Mouse (Mus musculus): ENCODE results near the gene Chd2. TPM values are rescaled to one million over a fixed set of nuclear protein-coding genes. Genes with fewer than 3 reads are reported as not detected.
A peak's percentile ranks its signal among the peaks of the same experiment; 100 is the strongest.
"Not testable (repeated sequence)": the region's sequence is repeated elsewhere in the genome, so short reads cannot be mapped to it uniquely, and the experiment has no call there.

The Chd2 gene
- total RNA-seq, 2 experiments from 2014 or later = 29.8 to 39.6 TPM

GRCm38 (mm10) chr7:73540202-73541078 lies 1.2 kb downstream of the Chd2 start:
- no peak for DNase-seq (ENCODE audit: low spot score)

- no peak for DNase-seq (ENCODE audit: low spot score)
Observed at GRCm38 (mm10) chr7:73539116-73539682, 2.4 kb downstream of the Chd2 start.

- DNase-seq (ENCODE audit: low spot score) = no peak
Observed at GRCm38 (mm10) chr7:73538424-73539079, 3.1 kb downstream of the Chd2 start.

- DNase-seq (ENCODE audit: low spot score) = peak; percentile 100
Observed at GRCm38 (mm10) chr7:73537634-73538423, 3.8 kb downstream of the Chd2 start.

GRCm38 (mm10) chr7:73537228-73537627 lies 4.4 kb downstream of the Chd2 start:
- DNase-seq (ENCODE audit: low spot score) = no peak

- no peak for DNase-seq (ENCODE audit: low spot score)
Observed at GRCm38 (mm10) chr7:73536579-73536978, 5.1 kb downstream of the Chd2 start.

GRCm38 (mm10) chr7:73535861-73536200 lies 5.8 kb downstream of the Chd2 start:
- no peak for DNase-seq (ENCODE audit: low spot score)

GRCm38 (mm10) chr7:73534937-73535860 lies 6.4 kb downstream of the Chd2 start:
- DNase-seq (ENCODE audit: low spot score) = no peak

- peak; percentile 51 for DNase-seq (ENCODE audit: low spot score)
Observed at GRCm38 (mm10) chr7:73533457-73533856, 8.2 kb downstream of the Chd2 start.

- DNase-seq (ENCODE audit: low spot score) = no peak
Observed at GRCm38 (mm10) chr7:73532916-73533315, 8.7 kb downstream of the Chd2 start.

GRCm38 (mm10) chr7:73532139-73532538 lies 9.5 kb downstream of the Chd2 start:
- DNase-seq (ENCODE audit: low spot score) = no peak

- DNase-seq (ENCODE audit: low spot score) = no peak
Observed at GRCm38 (mm10) chr7:73531506-73532093, 10.0 kb downstream of the Chd2 start.

- DNase-seq (ENCODE audit: low spot score) = no peak
Observed at GRCm38 (mm10) chr7:73530846-73531245, 10.8 kb downstream of the Chd2 start.

- no peak for DNase-seq (ENCODE audit: low spot score)
Observed at GRCm38 (mm10) chr7:73530164-73530563, 11.5 kb downstream of the Chd2 start.

GRCm38 (mm10) chr7:73529261-73529660 lies 12.4 kb downstream of the Chd2 start:
- DNase-seq (ENCODE audit: low spot score) = no peak

GRCm38 (mm10) chr7:73528377-73528894 lies 13.2 kb downstream of the Chd2 start:
- DNase-seq (ENCODE audit: low spot score) = not testable (repeated sequence)

GRCm38 (mm10) chr7:73527225-73527624 lies 14.4 kb downstream of the Chd2 start:
- no peak for DNase-seq (ENCODE audit: low spot score)

- peak; percentile 78 for DNase-seq (ENCODE audit: low spot score)
Observed at GRCm38 (mm10) chr7:73524454-73524952, 17.1 kb downstream of the Chd2 start.

GRCm38 (mm10) chr7:73523608-73524259 lies 17.9 kb downstream of the Chd2 start:
- no peak for DNase-seq (ENCODE audit: low spot score)
